Mouse (Mus musculus) thymus, postnatal 4 days (tissue): Measurements from ENCODE around the gene Retreg3.

Experiments used
- DNase-seq: peaks from one replicate; pipeline ENCODE4 v3.0.0; 2021

The Retreg3 gene

DNA sequence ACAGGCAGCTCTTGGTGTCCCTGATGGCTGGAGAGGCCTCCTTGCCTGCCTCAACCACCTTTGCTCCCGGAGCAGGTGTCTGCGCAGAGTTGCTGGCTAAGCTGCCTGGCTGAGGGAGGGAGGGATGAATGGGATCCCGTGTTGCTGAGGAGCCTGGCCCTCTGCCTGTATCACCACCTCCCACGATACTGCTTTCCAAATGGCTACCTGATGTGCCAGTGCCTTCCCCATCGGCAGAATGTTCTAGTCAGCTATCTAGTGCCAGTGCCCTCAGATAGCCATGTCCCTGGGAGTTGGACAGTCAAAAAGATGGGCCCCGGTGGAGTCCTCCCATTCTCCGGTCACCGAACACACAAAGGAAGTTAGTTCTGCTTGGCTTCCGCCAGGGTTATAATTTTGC, 69.3 kb downstream of the Retreg3 start:
- no peak for DNase-seq

DNA sequence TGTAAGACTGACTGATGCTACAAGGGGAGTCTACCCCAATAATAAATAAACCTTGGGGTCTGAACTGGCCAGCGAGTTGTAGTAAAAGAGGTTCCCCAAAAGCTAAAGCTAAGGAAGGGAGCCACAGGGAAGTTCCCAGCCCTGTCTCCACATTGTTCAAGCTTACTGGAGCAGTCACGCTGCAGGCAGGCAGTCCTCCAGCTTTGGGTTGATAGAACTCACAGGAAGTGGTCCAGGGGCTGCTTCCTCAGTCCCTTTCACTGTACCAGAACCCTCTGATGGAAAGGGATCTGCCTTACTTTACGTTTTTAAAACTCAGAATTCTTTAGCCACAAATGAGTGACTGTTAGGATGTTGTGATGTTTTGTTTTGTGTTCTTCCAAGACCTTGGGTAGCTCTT, 72.2 kb downstream of the Retreg3 start:
- peak; percentile 36 for DNase-seq

DNA sequence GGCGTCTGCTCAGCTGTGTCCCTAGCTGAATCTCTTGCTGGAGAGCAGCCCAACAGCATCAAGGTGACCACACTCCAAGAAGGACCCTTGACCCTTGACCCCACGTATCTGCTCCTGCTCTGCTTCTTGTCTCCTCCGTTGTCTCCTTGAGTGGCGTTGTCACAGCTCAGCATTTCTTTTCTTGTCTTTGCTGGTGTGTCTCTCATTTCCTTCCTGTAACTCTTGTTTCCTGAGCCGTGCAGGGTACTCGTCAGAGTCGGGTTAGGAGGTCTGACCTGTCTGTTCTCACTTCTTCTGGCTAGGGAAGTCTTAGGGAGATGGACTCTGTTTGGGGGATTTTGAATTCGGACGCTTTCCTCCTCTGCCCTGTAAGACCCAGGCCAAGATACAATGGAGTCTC, 73.3 kb downstream of the Retreg3 start:
- DNase-seq = peak; percentile 56
